Mouse (Mus musculus): Measurements from ENCODE around the gene Ttc9b.

Ttc9b gene

DNA sequence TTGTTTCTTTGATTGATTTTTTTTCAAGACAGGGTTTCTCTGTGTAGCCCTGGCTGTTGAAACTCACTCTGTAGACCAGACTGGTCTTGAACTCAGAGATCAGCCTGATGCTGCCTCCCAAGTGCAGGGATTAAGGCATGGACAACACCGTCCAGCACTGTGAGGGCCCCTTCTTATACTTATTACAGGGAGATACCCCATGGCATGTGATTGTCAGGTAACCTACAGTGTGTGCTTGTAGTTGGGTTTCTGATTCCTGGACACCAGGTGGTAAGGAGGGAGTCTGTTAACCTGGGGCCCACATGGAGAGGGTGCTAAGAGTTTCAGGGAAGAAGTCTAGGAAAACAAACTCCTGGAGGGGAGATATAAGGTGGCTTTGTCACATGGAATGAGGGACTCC lies 33.3 kb downstream of the Ttc9b start:
- TF ChIP-seq CTCF (conservative IDR thresholded peaks at IDR 0.05; ENCODE audit: low read length) (no peak), NANOG (IDR thresholded peaks at IDR 0.05; ENCODE audit: borderline replicate concordance, low read length) (no peak), POU5F1 (IDR thresholded peaks at IDR 0.05; ENCODE audit: borderline replicate concordance, low read length) (no peak)
- H3K4me3 ChIP-seq (replicated peaks; ENCODE audit: low read length) = no peak overlapping the region
- H3K36me3 ChIP-seq (ENCODE audit: insufficient read depth, low read length) = no peaks in the 10 kb centered on the region
- H3K9me3 ChIP-seq (ENCODE audit: low read length) = no peaks in the 10 kb centered on the region
- peaks cover 8% of the 10 kb centered on the region; the same call in 1 of the 2 replicates for H3K27me3 ChIP-seq (ENCODE audit: insufficient read depth, low read length)
- H3K4me1 ChIP-seq (replicated peaks; ENCODE audit: low read depth, low read length) = peaks cover 38% of the 10 kb centered on the region

DNA sequence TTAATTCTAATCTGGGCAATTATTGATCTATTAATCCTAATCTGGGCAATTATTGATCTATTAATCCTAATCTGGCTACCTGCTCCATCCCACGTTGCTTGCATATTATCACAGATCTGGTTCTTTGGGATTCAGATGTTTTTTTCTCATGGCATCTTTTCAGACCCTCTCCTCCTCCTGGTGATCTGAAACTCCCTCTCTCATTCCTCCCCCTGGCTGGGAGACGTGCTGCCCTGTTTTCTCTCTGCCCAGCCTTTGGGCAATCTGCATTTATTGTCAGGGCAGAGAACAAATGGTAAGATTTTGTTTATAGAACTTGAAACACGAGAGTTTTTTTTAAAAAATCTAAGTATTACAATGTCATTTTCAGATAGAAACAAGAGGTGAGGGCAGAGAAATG lies 34.1 kb downstream of the Ttc9b start:
- Histone ChIP-seq H3K36me3 (ENCODE audit: insufficient read depth, low read length) (no peaks in the 10 kb centered on the region), H3K4me1 (replicated peaks; ENCODE audit: low read depth, low read length) (peaks cover 41% of the 10 kb centered on the region), H3K9me3 (ENCODE audit: low read length) (no peaks in the 10 kb centered on the region), H3K4me3 (replicated peaks; ENCODE audit: low read length) (peak overlapping the region; percentile 79), H3K27me3 (ENCODE audit: insufficient read depth, low read length) (peaks cover 8% of the 10 kb centered on the region; the same call in 1 of the 2 replicates)
- TF ChIP-seq CTCF (conservative IDR thresholded peaks at IDR 0.05; ENCODE audit: low read length) = no peak
- TF ChIP-seq POU5F1 (IDR thresholded peaks at IDR 0.05; ENCODE audit: borderline replicate concordance, low read length) = no peak
- TF ChIP-seq NANOG (IDR thresholded peaks at IDR 0.05; ENCODE audit: borderline replicate concordance, low read length) = no peak

DNA sequence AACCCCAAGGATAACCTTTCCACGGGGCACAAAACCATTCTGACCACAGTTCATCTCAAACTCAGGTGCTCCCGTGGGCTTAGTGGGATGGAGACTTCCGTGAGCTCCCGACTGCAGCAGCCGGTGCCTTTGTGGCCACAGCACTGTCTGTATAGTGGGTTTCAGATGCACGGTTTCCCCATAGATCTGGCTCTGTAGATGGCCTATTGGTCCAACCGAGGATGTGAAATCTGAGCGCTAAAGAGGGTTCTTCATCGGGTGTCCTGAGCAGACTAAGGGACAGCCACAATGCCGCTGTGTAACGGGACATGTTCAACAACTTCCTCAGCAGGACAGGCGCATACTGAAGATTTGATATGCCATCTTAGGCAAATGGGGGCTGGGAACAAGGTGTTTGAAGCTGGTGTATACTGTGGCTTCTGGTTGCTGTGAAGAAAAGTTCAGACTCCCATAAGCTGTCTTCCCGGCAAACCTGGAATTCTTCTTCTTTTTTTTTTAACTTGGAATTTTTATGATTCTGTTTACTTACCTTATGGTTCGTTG lies 34.6 kb downstream of the Ttc9b start:
- peaks cover 44% of the 10 kb centered on the region for H3K4me1 ChIP-seq (replicated peaks; ENCODE audit: low read depth, low read length)
- TF ChIP-seq NANOG (IDR thresholded peaks at IDR 0.05; ENCODE audit: borderline replicate concordance, low read length) (no peak), CTCF (conservative IDR thresholded peaks at IDR 0.05; ENCODE audit: low read length) (no peak), POU5F1 (IDR thresholded peaks at IDR 0.05; ENCODE audit: borderline replicate concordance, low read length) (no peak)
- peaks cover 8% of the 10 kb centered on the region; the same call in 1 of the 2 replicates for H3K27me3 ChIP-seq (ENCODE audit: insufficient read depth, low read length)
- H3K4me3 ChIP-seq (replicated peaks; ENCODE audit: low read length) = peak overlapping the region; percentile 79
- H3K36me3 ChIP-seq (ENCODE audit: insufficient read depth, low read length) = no peaks in the 10 kb centered on the region
- no peaks in the 10 kb centered on the region for H3K9me3 ChIP-seq (ENCODE audit: low read length)

DNA sequence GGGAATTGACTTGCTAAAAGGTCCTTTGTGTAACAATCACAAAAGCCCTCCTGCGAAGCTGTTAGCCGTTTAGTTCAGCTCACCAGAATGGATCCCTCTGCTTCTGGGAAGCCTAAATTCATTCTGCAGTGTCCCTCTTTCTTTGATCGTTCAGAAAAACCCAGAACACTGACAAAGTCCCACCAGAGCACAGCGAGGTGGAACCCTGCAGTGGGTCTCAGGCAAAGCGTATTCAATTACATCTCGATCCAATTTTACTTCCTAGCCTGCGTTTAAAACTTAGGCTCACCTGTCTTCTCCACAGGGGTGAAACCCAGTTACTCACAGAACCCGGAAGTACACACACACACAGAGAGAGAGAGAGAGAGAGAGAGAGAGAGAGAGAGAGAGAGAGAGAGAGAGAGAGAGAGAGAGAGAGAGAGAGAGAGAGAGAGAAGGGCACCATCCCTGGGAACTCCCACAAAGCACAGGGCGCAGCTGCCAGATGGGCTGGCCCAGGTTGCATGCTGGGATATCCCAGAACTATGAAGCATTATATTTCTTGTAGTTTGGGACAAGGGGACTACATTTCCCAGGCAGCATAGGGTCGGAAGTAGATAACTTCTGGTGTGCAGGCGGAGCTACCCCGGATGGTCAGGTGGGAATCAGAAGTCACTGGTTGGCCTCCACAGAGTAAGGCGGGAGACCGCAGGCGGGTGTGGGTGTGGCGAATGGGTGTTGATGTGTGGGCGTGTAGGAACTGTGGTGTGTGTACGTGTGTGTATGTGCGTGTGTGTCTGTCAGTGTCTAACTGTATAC lies 35.3 kb downstream of the Ttc9b start, which contains the start of gene Zfp607b:
Gene Zfp607b (plus strand): TSS at position 526 of the 798 bp plus-strand sequence.
- Histone ChIP-seq H3K4me1 (replicated peaks; ENCODE audit: low read depth, low read length) (peaks cover 44% of the 10 kb centered on the region), H3K9me3 (ENCODE audit: low read length) (no peaks in the 10 kb centered on the region), H3K4me3 (replicated peaks; ENCODE audit: low read length) (peak within 1 kb of the TSS; percentile 79), H3K36me3 (ENCODE audit: insufficient read depth, low read length) (no peaks in the 10 kb centered on the region), H3K27me3 (ENCODE audit: insufficient read depth, low read length) (peaks cover 8% of the 10 kb centered on the region; the same call in 1 of the 2 replicates)
- no peak for TF ChIP-seq POU5F1 (IDR thresholded peaks at IDR 0.05; ENCODE audit: borderline replicate concordance, low read length)
- TF ChIP-seq NANOG (IDR thresholded peaks at IDR 0.05; ENCODE audit: borderline replicate concordance, low read length) = no peak
- TF ChIP-seq CTCF (conservative IDR thresholded peaks at IDR 0.05; ENCODE audit: low read length) = no peak

DNA sequence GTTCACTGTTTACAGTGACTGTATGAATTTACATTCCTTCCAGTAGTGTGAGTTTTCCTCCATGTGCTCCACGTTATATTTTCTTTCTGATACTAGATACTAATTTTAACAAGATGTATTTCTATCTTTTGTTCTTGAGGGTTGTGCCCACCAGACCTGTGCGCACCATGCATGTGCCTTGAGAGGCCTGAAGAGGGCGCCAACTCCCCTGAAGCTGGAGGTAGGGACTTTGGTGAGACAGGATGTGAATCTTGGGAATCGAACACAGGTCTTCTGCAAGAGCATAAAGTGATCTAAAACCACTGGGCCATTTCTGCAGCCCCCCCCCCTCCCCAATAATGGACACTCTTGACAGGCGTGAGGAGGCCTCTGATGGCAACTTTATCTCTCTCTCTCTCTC lies 37.4 kb downstream of the Ttc9b start:
- Histone ChIP-seq H3K4me1 (replicated peaks; ENCODE audit: low read depth, low read length) (peaks cover 48% of the 10 kb centered on the region), H3K4me3 (replicated peaks; ENCODE audit: low read length) (no peak overlapping the region), H3K27me3 (ENCODE audit: insufficient read depth, low read length) (no peaks in the 10 kb centered on the region), H3K36me3 (ENCODE audit: insufficient read depth, low read length) (no peaks in the 10 kb centered on the region), H3K9me3 (ENCODE audit: low read length) (no peaks in the 10 kb centered on the region)
- TF ChIP-seq POU5F1 (IDR thresholded peaks at IDR 0.05; ENCODE audit: borderline replicate concordance, low read length) = no peak
- peak; percentile 89 for TF ChIP-seq CTCF (conservative IDR thresholded peaks at IDR 0.05; ENCODE audit: low read length)

DNA sequence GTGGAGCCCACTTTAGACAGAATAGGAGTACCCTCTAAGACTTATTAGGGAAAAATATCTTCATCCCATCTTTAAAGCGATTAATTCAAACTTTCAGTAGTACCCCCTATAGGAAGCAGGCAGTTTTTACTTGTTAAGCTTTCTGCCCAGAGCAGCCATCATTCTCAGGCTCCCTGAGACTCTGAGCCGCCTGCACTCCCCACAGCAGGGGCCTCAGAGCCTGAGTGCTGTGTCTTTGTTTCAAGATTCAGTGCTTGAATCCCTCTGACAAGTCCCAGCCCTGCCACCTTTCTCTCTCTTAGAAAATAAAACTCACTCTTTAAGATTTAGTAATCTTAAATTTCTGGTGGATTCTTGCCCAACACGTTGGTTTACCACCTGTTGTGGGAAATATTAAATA lies 43.0 kb downstream of the Ttc9b start:
- Histone ChIP-seq H3K4me1 (replicated peaks; ENCODE audit: low read depth, low read length) (peaks cover 39% of the 10 kb centered on the region), H3K4me3 (replicated peaks; ENCODE audit: low read length) (no peak overlapping the region), H3K9me3 (ENCODE audit: low read length) (no peaks in the 10 kb centered on the region), H3K27me3 (ENCODE audit: insufficient read depth, low read length) (no peaks in the 10 kb centered on the region), H3K36me3 (ENCODE audit: insufficient read depth, low read length) (peaks cover 17% of the 10 kb centered on the region)
- TF ChIP-seq NANOG (IDR thresholded peaks at IDR 0.05; ENCODE audit: borderline replicate concordance, low read length) (peak; percentile 74; the same call in 1 of the 2 replicates), POU5F1 (IDR thresholded peaks at IDR 0.05; ENCODE audit: borderline replicate concordance, low read length) (no peak)

Data from E14TG2a.4 (cell line).